Mouse (Mus musculus): ENCODE results near the gene Gnptg.

Gene Gnptg

DNA sequence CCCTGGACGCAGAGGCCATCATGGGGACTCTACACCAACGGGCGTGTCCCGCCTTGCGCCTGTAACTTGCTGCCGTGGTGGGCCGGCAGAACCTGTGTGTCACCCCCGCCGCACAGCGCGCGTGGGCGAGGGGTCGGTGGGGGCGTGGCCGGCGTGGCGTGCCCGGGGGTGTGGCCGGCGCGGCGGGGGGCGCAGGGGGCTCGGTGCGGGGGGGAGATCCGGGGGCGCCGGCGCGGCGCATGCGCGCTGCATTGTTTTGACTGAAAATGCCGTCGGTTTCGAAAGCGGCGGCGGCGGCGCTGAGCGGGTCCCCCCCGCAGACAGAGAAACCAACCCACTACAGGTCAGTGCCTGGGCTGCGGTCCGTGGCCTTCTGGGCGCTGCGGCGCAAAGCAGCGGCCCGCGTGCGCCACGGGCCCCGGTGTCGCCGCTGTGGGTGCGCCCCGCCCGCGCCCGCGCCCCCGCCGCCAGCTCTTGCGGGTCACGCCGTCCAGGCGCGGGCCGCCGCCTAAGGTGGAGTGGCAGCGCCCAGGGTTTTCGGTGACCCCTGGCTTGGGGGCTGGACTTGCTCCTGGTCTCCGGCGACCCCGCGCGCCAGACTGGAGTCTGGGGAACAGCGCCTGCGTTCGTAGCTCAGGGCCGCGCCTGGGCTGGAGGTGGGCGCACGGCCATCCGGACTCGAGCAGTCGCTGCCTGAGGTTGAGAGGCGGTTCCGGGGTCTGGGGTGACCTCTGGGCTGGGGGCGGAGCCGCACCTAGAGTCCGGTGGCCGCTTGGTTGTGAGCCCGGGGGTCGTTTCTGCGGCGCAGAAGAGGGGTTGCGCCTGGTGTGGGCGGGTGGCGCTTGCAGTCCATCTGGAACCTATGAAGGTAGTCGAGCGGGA is 51.5 kb downstream of the Gnptg start, which contains the start of gene Unkl:
TSS of gene Unkl (plus strand) at position 248 of the 882 bp plus-strand sequence.
- peak; percentile 68 for DNase-seq (ENCODE audit: low spot score)

DNA sequence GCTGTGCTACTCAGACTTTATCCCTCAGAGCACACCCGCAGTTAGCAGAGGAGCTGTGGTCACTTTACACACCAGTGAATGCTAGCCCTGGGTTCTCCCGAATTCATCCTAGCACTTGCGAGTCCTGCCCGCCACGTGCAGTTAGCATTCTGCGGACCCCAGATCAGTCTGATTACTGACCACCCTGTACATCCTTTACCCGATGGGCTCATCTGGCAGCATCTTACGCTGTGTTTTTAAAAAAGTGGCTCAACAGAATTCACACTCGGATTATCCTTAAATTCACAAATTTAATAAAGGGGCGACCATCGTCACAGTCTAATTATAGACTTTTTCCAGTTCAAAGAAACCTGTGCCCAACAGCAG is 52.2 kb downstream of the Gnptg start:
- DNase-seq (ENCODE audit: low spot score), result no peak

DNA sequence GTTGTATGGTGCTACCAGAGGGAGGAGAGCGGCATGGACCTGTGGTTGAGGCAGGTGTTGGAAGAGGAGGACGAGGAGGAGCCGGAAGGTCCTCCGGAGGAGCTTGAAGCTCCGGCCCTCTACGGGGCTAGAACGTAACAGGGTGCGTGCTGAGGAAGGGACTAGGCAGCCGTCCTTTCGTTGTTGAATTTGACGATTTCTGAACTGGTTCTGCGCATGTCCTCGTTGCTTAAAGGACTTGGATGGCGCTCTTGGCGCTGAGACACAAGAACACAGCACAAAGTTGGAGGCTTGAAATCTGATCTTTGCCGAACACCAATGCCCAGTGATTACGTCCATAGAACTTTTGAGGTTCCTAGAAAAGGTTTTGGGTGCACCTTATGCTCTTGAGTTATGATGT is 55.0 kb downstream of the Gnptg start:
- DNase-seq (ENCODE audit: low spot score), result no peak

DNA sequence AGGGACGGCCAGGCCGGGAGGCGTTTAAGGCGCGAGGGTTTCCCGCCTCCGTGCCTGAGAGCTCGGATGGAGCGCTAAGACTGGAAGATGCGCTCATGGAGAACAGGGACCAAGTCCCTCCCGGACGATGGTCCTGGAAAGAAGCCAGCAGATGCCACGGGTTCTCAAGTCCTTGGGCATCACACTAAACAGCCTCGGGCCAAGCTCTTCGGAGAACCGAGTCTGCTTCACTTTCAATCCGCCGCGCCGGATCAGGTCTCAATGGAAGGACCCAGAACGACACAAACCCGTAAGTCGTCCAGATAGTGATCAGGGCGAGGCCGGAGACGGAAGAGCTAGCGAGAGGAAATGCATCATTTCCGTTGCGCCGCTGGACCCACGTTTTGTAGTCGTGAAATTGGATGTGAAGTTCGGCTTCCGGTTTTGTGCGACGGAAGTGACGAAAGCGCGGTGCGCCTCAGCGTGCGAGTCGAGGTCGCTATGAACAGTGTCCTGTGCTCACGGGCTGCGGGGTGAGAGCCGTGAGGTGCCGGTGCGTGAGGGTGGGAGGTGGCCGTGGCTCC is 55.7 kb downstream of the Gnptg start, which contains the start of gene BC003965:
TSS of gene BC003965 (plus strand) at position 426 of the 563 bp plus-strand sequence.
- DNase-seq (ENCODE audit: low spot score), result peak; percentile 93

All from ovary, adult 18-20 months (tissue).